In genomic region chr16:91688619-91689334, GRCm38 (mm10) we compare ENCODE assay signal across 8 mouse cellular contexts. TPM values are rescaled to one million over a fixed set of nuclear protein-coding genes. Genes with fewer than 3 reads are reported as not detected.
A peak's percentile ranks its signal among the peaks of the same experiment; 100 is the strongest.
DNase-seq lines count a peak whose midpoint lies in the region; ATAC-seq and TF ChIP-seq lines count a peak whose summit lies in the region.

Gene Donson, minus strand, starts transcription at chr16:91688770.

- ATAC-seq in erythroblast, adult 5-6 weeks (replicated peaks; ENCODE audit: low FRiP score, poor library complexity, severe bottlenecking), result peak; percentile 89
- peak; percentile 97 for ATAC-seq in heart, embryonic 11.5 days (replicated peaks; ENCODE audit: insufficient number of reproducible peaks, low FRiP score, low TSS enrichment)
- ATAC-seq in kidney, embryonic 16.5 days (ENCODE audit: low FRiP score, low TSS enrichment), result peak; percentile 99

- peak within 1 kb of the TSS; percentile 77 for H3K27ac ChIP-seq in heart, embryonic 11.5 days (ENCODE audit: low read depth, low read length)
- H3K27ac ChIP-seq in kidney, embryonic 16.5 days (ENCODE audit: low read length), result peak within 1 kb of the TSS; percentile 68

- TF ChIP-seq POLR2A in brain, embryonic 14.5 days (IDR thresholded peaks at IDR 0.05; ENCODE audit: borderline replicate concordance, extremely low read depth, insufficient read depth, insufficient read length, poor library complexity, severe bottlenecking), result peak; percentile 92

- H3K27me3 ChIP-seq in heart, embryonic 11.5 days (ENCODE audit: control insufficient read depth, insufficient read depth, low read length), result no peaks in the 10 kb centered on the region
- H3K27me3 ChIP-seq in kidney, embryonic 16.5 days (ENCODE audit: insufficient read depth, low read length), result no peaks in the 10 kb centered on the region

- TF ChIP-seq CTCF in brain, embryonic 14.5 days (IDR thresholded peaks at IDR 0.05; ENCODE audit: borderline replicate concordance, extremely low read depth, insufficient read depth, insufficient read length), result no peak

- WGBS in heart, embryonic 11.5 days (ENCODE audit: insufficient replicate concordance), result under 1% methylated on average over 54 of the region's 71 CpGs
- WGBS in kidney, embryonic 16.5 days, result under 1% methylated on average over 54 of the region's 71 CpGs

- 0 out of 2 replicates have a peak, but pooled peaks cover 5% of the 10 kb centered on the region for H3K36me3 ChIP-seq in heart, embryonic 11.5 days (ENCODE audit: control insufficient read depth, insufficient read depth, low read length)
- peaks cover 14% of the 10 kb centered on the region for H3K36me3 ChIP-seq in kidney, embryonic 16.5 days (ENCODE audit: insufficient read depth, low read length)

- H3K9me3 ChIP-seq in heart, embryonic 11.5 days (replicated peaks; ENCODE audit: control insufficient read depth, low read length), result no peaks in the 10 kb centered on the region
- H3K9me3 ChIP-seq in kidney, embryonic 16.5 days (ENCODE audit: low read length), result no peaks in the 10 kb centered on the region

- H3K4me1 ChIP-seq in heart, embryonic 11.5 days (ENCODE audit: control insufficient read depth, insufficient read depth, low read length), result peaks cover 11% of the 10 kb centered on the region
- H3K4me1 ChIP-seq in kidney, embryonic 16.5 days (ENCODE audit: insufficient read depth, low read length), result peaks cover 20% of the 10 kb centered on the region

- peak within 1 kb of the TSS; percentile 87 for H3K9ac ChIP-seq in heart, embryonic 11.5 days (ENCODE audit: low read depth, low read length)
- peak within 1 kb of the TSS; percentile 78 for H3K9ac ChIP-seq in kidney, embryonic 16.5 days (replicated peaks; ENCODE audit: low read length)

- DNase-seq in CD4-positive helper T cell, adult 2 months (ENCODE audit: low read depth, low spot score), result peak; percentile 96
- DNase-seq in brain, embryonic 14.5 days (ENCODE audit: low read depth), result peak; percentile 98
- peak; percentile 98 for DNase-seq in liver
- peak; percentile 59 to 84 for DNase-seq in monocyte, adult 2 months (ENCODE audit: low read depth in 1 of 2, low spot score in 2 of 2)
- peak; percentile 93 to 96 for DNase-seq in spleen, postnatal 14 days (ENCODE audit: low spot score in 2 of 2)

- H3K4me2 ChIP-seq in heart, embryonic 11.5 days, result peak within 1 kb of the TSS; percentile 88
- peak within 1 kb of the TSS; percentile 89 for H3K4me2 ChIP-seq in kidney, embryonic 16.5 days (replicated peaks; ENCODE audit: low read depth, low read length)

- H3K4me3 ChIP-seq in heart, embryonic 11.5 days (ENCODE audit: low read depth, low read length), result peak within 1 kb of the TSS; percentile 94
- H3K4me3 ChIP-seq in kidney, embryonic 16.5 days (ENCODE audit: low read length), result peak within 1 kb of the TSS; percentile 68

RNA-seq across cellular contexts. Expression of gene Donson, which starts in this region (rescaled TPM):
- polyA plus RNA-seq in brain, embryonic 14.5 days (2012; rRNA removed), result 36.4 and 45.3 TPM in 2 replicates
- total RNA-seq in erythroblast, adult 5-6 weeks (2015; ENCODE audit: low replicate concordance), result 17.3 and 43.0 TPM in 2 replicates
- total RNA-seq in erythroblast, adult 5-6 weeks (2017; ENCODE audit: low replicate concordance), result 44.7 and 97.2 TPM in 2 replicates
- 20.5 and 20.7 TPM in 2 replicates for polyA plus RNA-seq in heart, embryonic 11.5 days (2014; fragmentation: Nextera tagmentation; extraction: Ambion mirVana)
- polyA plus RNA-seq in kidney, embryonic 16.5 days (2015; fragmentation: Nextera tagmentation; extraction: Ambion mirVana), result 21.5 and 22.6 TPM in 2 replicates

Comparison
In these comparisons a context has a peak if more than half of its experiments do, and no peak if none do; other contexts are left out.
1. Peak in every context shown above with its lines: DNase-seq, ATAC-seq, H3K4me3 ChIP-seq and H3K27ac ChIP-seq.